Mouse (Mus musculus) ovary, postnatal 14 days (tissue): Measurements from ENCODE around the gene Uvrag.

Experiments
- DNase-seq: peaks from one replicate; pipeline ENCODE4 v3.0.0; 2022; ENCODE audit warnings: low spot score

The Uvrag gene

DNA sequence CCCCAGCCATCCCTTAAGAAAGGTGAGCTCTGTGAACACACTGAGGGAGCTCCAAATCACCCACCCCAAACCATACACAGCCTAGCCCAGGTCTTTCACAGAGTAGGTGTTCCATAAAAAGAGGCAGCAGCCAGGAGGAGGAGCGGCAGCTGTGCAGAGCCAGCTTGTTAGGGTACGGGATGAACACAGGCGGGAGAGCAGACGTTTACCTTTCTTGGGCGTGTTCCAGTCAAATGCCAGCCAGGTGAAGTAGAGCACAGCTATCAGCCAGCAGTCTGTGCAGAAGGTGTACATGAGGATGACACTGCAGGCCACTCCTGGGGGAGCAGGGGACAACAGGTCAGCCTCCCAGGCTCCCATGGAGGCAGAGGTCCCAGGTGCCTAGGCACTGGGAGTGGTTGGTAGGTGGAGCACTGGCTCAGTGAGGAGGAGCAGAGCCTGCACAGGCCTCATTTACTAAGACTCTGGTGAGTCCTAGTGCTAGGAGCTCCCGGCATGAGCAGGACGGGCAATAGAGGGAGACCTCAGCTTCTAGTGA is 24.0 kb upstream of the Uvrag start:
- no peak for DNase-seq

GRCm38 (mm10) chr7:99162462-99162861 is 21.5 kb upstream of the Uvrag start:
- DNase-seq, result no peak

- DNase-seq, result no peak
These were observed 21.0 kb upstream of the Uvrag start for GRCm38 (mm10) chr7:99161961-99162360.

- no peak for DNase-seq
These were observed 20.6 kb upstream of the Uvrag start for GRCm38 (mm10) chr7:99161529-99161928.

DNA sequence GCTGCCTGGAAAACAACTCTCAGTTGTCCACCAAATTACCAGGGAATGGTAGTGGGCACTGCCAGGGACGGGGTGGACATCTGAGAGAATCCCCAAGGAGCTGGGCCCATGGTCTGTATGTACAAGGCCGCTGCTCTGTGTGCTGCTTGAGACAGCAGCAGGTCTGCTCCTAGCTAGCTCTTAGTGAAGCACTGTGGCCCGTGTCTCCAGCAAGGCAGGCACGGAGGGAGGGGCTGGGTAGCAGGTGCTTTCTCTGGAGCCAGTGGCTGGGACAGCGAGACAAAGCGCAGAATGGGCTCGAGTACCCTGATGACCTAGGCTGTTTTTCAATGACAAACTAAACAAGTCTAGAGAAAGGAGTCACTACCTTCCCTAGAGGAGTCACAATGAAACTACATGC is 20.1 kb upstream of the Uvrag start:
- no peak for DNase-seq

DNA sequence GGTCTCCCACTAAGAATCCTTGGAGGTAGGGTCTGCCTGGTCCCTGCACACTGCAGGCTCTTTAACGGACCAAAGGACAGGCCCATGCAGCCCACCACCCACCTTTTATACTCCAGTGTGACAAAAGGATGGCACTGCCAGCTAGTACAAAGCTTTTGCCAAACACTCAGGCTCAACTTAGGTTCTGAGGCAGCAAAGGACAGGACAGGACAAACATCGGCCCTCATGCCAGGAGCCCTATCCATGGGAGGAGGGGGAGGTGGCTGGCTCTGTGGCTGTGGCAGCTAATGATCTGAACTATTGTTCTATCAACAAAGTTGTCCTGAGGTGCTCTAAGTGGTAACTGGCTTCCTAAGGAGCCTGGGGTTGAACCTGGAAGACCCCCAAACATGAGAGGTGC is 18.5 kb upstream of the Uvrag start:
- DNase-seq, result no peak

GRCm38 (mm10) chr7:99158904-99159303 is 18.0 kb upstream of the Uvrag start:
- DNase-seq, result no peak

GRCm38 (mm10) chr7:99158011-99158410 is 17.1 kb upstream of the Uvrag start:
- no peak for DNase-seq

DNA sequence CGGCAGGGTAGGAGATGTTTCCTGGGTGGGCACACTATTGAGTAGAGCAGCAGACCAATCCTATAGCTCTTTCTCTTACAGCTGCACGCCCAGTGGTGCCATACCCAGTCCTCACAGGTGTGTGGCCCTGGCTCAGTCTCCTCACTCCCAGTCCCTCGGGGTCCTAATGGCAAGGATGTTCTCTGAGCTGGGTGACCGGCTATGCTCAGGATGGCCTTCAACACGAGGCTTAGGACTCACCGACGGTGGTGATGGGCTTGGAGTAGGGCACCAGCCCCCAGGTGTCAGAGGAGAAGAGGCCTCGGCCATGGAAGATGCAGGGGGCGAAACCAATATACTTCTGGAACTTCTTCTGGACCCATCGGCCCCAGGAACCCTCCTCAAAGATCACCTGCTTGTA is 15.8 kb upstream of the Uvrag start:
- DNase-seq, result no peak

- DNase-seq, result no peak
These were observed 14.7 kb upstream of the Uvrag start for GRCm38 (mm10) chr7:99155311-99156289.

- no peak for DNase-seq
These were observed 13.8 kb upstream of the Uvrag start for GRCm38 (mm10) chr7:99154648-99155151.

DNA sequence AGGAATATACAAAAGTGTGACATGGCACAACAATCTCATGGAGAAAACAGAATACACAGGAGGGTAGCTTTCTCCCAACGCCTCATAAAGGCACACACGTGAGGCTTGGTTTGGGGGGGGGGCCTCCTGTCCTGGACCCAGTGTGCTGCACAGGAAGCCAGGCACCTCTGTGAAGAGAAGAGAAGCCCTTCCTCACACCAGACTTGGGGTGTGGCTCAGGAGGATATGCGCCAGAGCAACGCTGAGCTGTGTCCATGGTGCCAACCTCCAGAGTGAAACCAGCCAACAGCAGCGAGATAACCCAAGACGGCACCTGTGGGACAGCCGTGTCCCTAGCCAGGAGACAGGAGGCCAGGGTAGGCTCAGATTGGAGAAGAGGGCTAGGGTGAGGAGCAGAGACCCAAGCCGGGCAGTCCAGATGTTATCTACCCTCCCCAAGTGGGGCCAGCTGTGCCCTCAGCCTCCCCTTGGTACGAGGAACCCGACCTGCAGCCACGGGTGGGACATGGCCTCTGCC is 12.8 kb upstream of the Uvrag start:
- no peak for DNase-seq

GRCm38 (mm10) chr7:99152756-99153155 is 11.8 kb upstream of the Uvrag start:
- DNase-seq, result no peak

DNA sequence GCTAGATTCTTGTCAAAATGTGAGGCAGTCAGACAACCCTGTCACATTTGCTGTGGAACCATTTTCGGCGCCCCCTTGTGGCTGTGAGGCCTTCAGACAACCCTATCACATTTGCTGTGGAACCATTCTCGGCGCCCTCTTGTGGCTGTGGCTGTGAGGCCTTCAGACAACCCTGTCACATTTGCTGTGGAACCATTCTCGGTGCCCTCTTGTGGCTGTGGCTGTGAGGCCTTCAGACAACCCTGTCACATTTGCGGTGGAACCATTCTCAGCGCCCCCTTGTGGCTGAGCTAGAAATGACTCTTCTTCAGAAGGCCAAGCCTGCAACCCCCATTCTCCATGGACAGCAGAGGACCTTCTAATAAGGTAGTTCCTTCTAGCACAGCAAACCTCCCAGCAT is 10.4 kb upstream of the Uvrag start:
- peak; percentile 94 for DNase-seq

GRCm38 (mm10) chr7:99149017-99149416 is 8.1 kb upstream of the Uvrag start:
- no peak for DNase-seq

DNA sequence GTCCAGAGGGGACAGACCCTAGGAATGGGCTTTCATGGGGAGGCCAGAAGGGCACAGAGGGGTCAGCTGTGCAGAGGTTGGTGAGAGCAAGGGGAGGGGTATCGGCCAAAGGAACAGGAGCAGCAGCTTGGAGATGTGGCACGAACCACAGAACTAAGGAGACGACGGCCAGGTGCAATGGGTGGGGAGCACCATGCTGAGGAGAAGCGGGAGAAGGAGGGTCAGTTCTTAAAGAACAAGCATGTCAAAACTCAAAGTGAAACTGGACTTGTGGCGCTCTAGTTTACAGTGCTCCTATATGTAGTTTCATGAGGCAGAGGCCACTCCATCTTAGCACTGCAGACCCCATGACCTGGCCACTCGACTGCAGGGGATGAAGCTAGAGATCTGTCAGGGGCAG is 6.6 kb upstream of the Uvrag start:
- no peak for DNase-seq

DNA sequence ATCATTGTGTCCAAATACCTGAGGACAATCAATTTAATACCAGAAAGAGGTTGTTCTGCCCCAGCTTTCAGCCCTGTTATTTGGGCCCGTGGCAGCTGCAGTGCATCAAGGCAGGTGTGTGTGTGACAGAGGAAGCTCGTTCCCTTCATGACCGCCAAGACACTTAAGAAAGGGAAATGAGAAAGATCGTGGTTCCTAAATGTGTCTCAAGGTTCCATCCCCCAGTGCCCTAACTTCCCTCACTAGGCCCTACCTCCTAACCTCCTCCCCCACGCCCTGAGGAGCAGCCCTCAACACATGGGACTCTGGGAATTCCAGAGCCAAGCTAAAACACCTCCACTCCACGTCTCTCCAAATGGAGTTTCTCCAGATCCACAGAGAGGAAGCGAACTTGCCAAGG is 6.0 kb upstream of the Uvrag start:
- no peak for DNase-seq

DNA sequence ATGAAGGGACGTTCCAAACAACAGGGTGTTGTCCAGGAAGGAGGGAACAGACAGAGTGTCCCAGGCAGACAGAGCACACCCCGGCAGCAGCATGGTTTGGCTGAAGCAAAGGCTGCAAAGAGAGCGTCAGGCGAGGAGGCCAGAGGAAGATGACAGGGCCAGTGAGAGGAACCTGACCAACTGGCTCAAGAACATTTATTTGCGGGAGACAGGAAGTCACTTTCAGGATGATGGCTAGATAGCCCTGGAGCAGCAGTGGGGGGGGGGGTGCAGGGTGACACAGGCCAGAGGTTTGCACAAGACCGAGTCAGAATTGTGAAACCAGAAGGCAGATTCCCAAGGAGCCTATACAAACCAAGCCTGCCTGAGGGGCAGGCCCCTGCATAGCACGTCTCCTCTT is 5.1 kb upstream of the Uvrag start:
- DNase-seq, result no peak

- DNase-seq, result no peak
These were observed 3.7 kb upstream of the Uvrag start for GRCm38 (mm10) chr7:99144616-99145015.

- DNase-seq, result no peak
These were observed 2.3 kb upstream of the Uvrag start for GRCm38 (mm10) chr7:99143244-99143643.

- no peak for DNase-seq
These were observed 1.1 kb upstream of the Uvrag start for GRCm38 (mm10) chr7:99141919-99142606.

GRCm38 (mm10) chr7:99140511-99140910 is 430 bp downstream of the Uvrag start:
- no peak for DNase-seq
